Mouse (Mus musculus): Measurements from ENCODE around the gene Asprv1.

DNA sequence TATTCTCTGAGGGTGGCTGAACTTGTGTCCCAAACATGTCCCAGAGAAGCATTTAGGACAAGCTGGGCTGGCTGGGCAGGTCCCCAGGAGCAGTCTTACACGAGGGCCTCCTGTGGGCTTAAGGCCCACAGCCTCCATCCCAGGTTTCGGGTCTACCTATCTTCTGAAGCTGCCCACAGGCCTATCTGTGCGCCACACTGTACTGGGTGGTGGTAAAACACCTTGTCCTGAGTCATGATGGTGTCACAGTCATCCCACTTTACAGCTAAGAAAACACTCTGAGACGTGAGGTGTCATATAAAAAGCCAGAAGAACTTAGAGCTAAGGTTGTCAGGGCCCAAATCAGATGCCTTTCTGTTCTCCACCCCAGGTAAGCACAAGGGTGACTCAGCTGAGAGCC is 21.7 kb upstream of the Asprv1 start:
- no peak for TF ChIP-seq ZNF384 (IDR thresholded peaks at IDR 0.05; ENCODE audit: low read depth, low read length)
- TF ChIP-seq CHD2 (IDR thresholded peaks at IDR 0.05; ENCODE audit: low read depth, low read length): no peak
- TF ChIP-seq ZC3H11A (IDR thresholded peaks at IDR 0.05; ENCODE audit: borderline replicate concordance, low read depth, low read length): no peak
- no peak for TF ChIP-seq HCFC1 (IDR thresholded peaks at IDR 0.05; ENCODE audit: borderline replicate concordance, insufficient read depth, low read length)
- TF ChIP-seq MAFK (IDR thresholded peaks at IDR 0.05; ENCODE audit: insufficient read depth, low read depth, low read length): no peak

Data from ES-E14 (cell line).